Mouse (Mus musculus): ENCODE results near the gene Trpc4.

The Trpc4 gene

GRCm38 (mm10) chr3:54155639-54156315 is at the start of gene Trpc4:
Gene Trpc4 (plus strand): TSS chr3:54156035.
- peak; percentile 42 for DNase-seq (ENCODE audit: low spot score)

- DNase-seq (ENCODE audit: low spot score): no peak
These were observed 44.3 kb upstream of the Trpc4 start for GRCm38 (mm10) chr3:54111489-54111888.

DNA sequence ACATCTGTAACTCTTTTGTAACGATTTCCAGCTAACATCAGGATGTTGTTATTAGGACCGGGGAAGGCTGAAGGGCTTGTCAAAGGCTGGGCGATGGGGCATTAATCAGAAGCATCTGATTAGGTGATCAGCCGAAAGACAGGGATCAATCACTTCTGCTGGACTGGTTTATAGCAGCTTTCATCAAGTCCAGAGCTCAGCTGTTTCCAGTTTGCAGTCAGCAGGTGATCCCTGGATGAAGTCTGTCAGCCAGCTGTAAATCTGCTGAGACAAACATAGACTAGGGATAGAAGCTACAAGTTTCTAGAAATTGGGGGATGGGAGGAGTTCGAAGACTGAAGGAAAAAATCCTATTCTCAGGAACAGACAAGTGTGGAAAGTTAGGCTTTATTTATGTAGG is 20.5 kb upstream of the Trpc4 start:
- no peak for DNase-seq (ENCODE audit: low spot score)

GRCm38 (mm10) chr3:54141376-54141775 is 14.5 kb upstream of the Trpc4 start:
- no peak for DNase-seq (ENCODE audit: low spot score)

DNA sequence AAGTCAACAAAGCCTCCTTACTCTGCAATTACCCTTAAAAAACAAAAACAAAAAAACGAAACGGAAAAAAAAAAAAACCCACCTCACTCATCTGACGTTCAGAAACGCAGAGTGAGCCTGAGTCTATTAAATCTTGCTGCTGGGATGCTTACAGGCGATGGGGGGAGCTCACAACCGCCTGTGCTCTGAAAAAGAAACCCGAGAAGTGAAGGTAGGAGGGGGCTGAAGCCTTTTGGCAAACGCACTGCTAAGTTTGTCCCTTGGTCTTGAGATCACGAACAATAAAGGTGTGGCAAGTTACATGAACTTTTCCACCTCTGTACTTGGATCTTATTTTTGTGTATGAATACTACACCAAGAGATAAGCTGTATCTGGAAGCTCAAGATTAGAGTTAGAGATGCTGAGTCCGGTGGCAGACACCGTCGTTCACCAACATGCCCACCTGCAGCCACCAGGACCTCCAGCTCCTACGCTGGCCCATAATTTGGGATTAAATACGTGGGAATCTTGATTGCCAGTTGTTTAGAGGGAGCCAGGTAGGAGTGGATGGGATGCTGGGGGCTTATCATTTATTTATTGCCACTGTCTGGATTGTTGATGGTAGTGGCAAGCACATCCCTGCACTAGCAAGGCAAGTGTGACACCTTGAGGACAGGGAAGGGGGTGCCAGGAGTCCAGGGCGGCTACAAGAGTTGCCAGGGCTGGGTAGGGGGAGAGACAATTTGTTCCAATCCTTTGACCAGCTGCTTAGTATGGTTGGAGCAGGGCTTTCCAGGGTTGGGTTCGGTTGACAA is 794 bp upstream of the Trpc4 start:
- DNase-seq (ENCODE audit: low spot score): peak; percentile 80

- DNase-seq (ENCODE audit: low spot score): peak; percentile 32
These were observed 623 bp downstream of the Trpc4 start for GRCm38 (mm10) chr3:54156316-54157000.

DNA sequence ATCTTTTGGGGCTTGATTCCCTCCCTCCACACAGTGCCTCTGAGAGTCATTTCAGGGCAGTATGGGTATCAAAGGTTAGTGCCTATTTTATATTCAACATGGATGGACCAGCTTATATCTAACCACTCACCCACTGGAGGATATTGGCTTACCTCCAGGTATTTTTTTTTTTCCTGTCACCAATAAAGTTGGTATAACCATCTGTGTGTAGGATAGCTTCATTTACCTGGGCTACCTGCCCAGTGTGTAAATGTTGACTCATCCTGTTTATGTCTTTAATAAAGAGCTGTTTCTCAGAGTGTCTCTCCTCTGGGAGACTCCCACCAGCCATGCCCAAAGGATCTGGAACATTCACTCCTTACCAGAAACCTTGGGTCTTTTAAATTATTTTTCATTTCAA is 14.9 kb downstream of the Trpc4 start:
- DNase-seq (ENCODE audit: low spot score): no peak

GRCm38 (mm10) chr3:54177296-54177695 is 21.5 kb downstream of the Trpc4 start:
- DNase-seq (ENCODE audit: low spot score): no peak

GRCm38 (mm10) chr3:54190932-54191668 is 35.3 kb downstream of the Trpc4 start:
- DNase-seq (ENCODE audit: low spot score): no peak

DNA sequence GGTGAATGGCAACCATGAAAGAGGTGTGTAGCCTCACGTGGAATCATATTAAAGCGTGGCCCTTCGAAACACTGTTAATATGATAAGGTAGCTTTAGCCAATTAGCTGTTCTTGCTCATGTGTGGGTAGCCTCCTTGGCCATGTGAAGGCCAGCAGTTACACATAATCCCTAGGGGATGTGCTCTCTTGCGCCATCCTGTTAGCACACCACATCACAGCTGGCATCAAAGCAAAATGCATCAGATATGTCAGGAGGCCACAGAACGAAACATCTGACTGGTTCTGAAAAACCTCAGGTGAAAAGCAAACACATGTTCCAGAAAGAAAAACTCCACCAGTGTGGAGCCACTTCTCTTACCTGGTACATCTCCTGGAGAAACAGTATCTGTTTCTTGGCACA is 45.4 kb downstream of the Trpc4 start:
- DNase-seq (ENCODE audit: low spot score): no peak

GRCm38 (mm10) chr3:54204386-54204785 is 48.6 kb downstream of the Trpc4 start:
- no peak for DNase-seq (ENCODE audit: low spot score)

- no peak for DNase-seq (ENCODE audit: low spot score)
These were observed 54.3 kb downstream of the Trpc4 start for GRCm38 (mm10) chr3:54210112-54210511.

DNA sequence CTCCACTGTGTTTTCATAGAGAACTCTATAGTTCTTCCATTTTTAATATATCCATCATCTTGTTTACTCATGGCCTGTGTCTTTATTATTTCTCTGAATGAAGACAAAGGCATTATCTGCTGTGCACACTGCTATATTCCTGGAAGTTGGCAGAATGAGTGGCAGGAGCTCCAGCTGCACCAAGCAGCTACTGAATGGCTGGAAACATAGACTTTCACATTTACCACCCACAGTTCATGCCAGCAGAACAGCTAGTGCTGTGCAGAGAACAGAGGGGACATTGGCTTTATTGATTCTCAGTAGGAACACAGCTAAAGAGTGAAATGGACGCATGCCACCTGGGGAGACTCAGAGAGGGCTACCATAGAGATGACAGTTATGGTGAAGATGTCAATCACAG is 55.6 kb downstream of the Trpc4 start:
- no peak for DNase-seq (ENCODE audit: low spot score)

GRCm38 (mm10) chr3:54222549-54222948 is 66.7 kb downstream of the Trpc4 start:
- DNase-seq (ENCODE audit: low spot score): no peak

GRCm38 (mm10) chr3:54228463-54228862 is 72.6 kb downstream of the Trpc4 start:
- DNase-seq (ENCODE audit: low spot score): no peak

GRCm38 (mm10) chr3:54238891-54239290 is 83.1 kb downstream of the Trpc4 start:
- DNase-seq (ENCODE audit: low spot score): no peak

DNA sequence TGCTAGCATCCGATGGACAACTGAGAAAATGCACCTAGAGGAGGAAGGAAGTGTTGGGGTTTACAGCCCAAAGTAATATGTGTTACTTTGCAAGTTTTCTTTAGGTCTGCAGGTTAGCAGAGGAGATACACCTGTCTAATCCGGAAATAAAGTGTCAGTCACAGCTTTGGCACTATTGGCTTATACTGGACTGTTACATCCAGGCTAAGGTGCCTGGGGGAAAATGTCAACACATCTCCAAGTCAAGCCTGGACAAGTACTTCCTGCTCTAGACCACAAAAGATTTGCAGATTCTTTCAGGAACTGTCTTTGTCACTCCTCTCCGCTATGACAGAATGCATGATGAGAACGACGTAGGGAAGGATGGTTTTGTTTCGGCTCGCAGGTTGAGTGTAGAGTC is 83.6 kb downstream of the Trpc4 start:
- DNase-seq (ENCODE audit: low spot score): no peak

- DNase-seq (ENCODE audit: low spot score): no peak
These were observed 87.3 kb downstream of the Trpc4 start for GRCm38 (mm10) chr3:54243136-54243535.

GRCm38 (mm10) chr3:54244729-54245465 is 89.1 kb downstream of the Trpc4 start:
- no peak for DNase-seq (ENCODE audit: low spot score)

DNA sequence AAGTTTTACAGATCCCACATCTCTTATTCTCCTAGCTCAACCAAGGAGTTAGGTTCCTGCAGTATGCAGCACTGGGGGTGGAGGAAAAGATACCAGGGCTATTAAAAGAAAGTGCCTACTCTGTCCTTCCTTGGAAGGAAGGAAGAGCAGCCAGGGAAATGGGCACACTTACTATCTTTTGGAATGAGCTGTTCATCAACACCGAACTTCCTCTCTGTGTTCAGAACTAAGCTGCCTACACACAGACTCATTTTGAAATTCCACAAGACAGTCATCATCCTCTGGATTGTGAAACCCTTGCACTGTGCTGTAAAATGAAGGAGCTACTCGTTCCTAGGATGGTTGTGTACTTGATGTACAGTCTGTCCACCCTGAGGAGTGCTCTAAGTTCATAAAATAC is 90.6 kb downstream of the Trpc4 start:
- DNase-seq (ENCODE audit: low spot score): no peak

- DNase-seq (ENCODE audit: low spot score): no peak
These were observed 93.5 kb downstream of the Trpc4 start for GRCm38 (mm10) chr3:54249311-54249710.

- no peak for DNase-seq (ENCODE audit: low spot score)
These were observed 111.1 kb downstream of the Trpc4 start for GRCm38 (mm10) chr3:54266943-54267342.
